Mouse (Mus musculus): ENCODE measurements around the gene Rb1. TPM values are rescaled to one million over a fixed set of nuclear protein-coding genes. Genes with fewer than 3 reads are reported as not detected.
A peak's percentile ranks its signal among the peaks of the same experiment; 100 is the strongest.

Gene Rb1
- total RNA-seq, 2 experiments from 2014 or later: 20.0 to 23.8 TPM

DNA sequence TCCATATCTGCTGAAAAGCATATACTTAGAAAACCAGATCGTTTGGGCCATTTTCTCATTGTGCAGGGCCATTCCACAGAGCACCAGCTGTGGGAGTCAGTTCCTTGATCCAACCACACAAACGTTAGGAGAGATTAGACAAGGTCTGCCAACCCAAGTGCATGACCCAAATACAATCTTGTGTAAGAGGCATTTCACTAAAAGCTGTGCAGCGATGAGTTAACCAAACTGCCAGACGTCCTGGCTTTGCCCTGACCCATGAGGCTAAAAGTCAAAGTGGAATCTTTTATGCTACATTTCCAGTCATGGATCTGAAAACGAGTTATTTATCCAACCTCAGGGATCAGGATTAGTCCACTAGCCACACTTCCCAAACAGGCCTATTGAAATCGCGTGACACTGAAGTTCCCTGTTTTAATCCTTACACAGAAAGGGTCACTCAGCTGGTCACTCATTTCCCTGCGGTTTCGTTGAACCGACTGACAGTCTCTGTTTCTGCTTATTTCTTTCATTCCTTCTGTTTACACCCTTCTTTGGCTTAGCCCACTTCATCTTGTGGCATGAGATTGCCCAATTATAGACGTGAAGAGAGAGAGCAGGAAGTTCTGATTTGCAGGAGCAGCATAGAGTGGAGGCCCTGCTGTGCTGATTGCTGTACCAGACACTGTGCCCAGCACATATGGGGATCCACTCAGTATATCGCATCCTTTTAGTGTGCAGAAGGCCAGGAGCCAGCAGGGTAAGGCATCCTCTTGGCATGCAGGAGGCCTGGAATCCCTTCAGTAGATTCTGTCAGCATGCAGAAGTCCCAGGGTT lies 153.2 kb downstream of the Rb1 start:
- intact Hi-C loops (cut with DNase I): no loop called here
- no peak for DNase-seq

- no peak for DNase-seq
- intact Hi-C loops (cut with DNase I): no loop called here
These were observed 155.4 kb downstream of the Rb1 start for GRCm38 (mm10) chr14:73169926-73170844.

- DNase-seq: no peak
- intact Hi-C loops (cut with DNase I): no loop called here
These were observed 157.0 kb downstream of the Rb1 start for GRCm38 (mm10) chr14:73168605-73169004.

DNA sequence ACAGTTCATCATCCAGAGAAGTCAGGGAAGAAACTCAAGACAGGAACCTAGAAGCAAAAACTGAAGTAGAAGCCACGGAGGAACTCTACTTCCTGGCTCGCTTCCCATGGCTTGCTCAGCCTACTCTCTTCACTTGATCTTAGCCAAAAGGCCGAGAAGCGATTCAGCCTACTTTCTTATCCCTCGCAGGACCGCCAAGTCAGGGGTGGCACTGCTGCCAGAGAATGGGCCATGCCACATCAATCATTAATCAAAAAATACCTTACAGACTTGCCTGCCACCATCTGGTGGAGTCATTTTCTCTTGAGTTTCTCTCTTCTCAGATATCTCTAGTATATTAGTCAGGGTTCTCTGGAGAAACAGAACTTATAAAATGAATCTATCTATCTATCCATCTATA lies 160.5 kb downstream of the Rb1 start:
- DNase-seq: no peak
- intact Hi-C loops (cut with DNase I): no loop called here

- intact Hi-C loops (cut with DNase I): no loop called here
- DNase-seq: no peak
These were observed 162.1 kb downstream of the Rb1 start for GRCm38 (mm10) chr14:73163363-73163998.

DNA sequence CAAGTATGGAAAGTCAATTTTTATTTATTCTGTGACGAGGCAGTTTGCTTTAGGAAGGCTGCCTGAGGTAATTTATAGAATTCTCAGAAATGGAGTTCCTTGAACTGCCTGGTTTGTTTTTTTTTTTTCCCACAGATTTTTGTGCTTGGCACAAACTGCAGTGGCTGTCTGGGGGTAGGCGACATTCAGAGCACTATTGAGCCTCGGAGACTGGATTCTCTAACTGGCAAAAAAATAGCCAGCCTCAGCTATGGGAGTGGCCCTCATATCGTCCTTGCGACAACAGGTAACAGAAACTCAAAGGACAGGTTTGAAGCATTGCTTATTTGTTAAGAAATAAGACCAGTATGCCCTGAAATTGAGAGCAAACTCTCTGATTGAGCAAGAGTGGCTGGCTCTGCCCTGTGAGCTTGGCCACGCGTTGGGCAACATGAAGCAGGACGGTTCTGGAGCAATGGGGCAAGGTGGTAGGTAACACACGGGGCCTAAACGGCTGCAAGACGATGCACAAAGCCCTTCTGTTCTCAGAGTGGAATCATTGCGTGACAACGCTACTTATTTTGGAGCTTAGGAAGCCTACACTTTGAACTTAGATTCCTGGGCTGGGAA lies 163.3 kb downstream of the Rb1 start:
- intact Hi-C loops (cut with DNase I): no loop called here
- no peak for DNase-seq

DNA sequence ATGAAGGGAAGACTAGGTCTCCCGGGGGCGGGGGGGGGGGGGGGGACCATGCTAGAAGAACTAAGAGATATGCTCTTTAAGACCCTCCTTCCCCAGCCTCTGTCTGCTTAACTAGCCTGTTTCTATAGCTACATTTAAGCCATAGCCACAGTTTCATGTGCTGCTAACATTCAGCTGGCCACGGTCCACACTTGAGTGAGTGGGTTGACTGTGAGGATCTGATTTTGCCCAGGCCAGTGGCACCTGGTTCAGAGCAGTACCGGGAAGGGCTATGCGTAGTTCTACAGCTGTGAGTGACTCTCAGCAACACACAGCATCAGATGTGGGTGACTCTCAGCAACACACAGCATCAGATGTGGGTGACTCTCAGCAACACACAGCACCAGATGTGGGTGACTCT lies 164.3 kb downstream of the Rb1 start:
- intact Hi-C loops (cut with DNase I): no loop called here
- no peak for DNase-seq

GRCm38 (mm10) chr14:73148125-73148524 lies 177.5 kb downstream of the Rb1 start:
- intact Hi-C loops (cut with DNase I): no loop called here
- DNase-seq: no peak

GRCm38 (mm10) chr14:73146721-73147120 lies 178.9 kb downstream of the Rb1 start:
- intact Hi-C loops (cut with DNase I): no loop called here
- DNase-seq: no peak

DNA sequence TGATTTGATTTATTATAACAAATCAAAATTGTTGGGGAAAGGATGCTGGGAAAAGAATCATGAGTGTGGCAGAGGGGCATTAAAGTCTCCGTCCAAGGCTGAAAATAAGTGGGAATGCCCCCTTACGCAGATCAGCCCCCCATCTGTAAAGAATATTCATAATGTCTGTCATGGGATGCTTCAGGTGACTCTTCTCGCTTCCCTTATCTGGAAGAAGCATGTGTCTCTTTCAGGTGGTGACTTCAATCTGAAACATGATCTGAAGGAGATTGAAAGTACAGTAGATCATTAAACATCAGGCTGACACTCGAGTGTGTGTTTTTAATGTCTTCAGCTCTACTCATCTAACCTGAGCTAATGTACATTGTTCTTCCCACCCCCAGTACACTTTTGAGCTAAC lies 180.1 kb downstream of the Rb1 start:
- intact Hi-C loops (cut with DNase I): no loop called here
- DNase-seq: no peak

GRCm38 (mm10) chr14:73143710-73144420 lies 181.8 kb downstream of the Rb1 start:
- intact Hi-C loops (cut with DNase I): loop anchor here (2.0 kb wide), 2 partner anchors 27 to 95 kb away; no protein-coding TSS in a partner anchor

GRCm38 (mm10) chr14:73142896-73143709 lies 182.5 kb downstream of the Rb1 start:
- peak; percentile 86 to 90 for DNase-seq
- intact Hi-C loops (cut with DNase I): loop anchor here (2.0 kb wide), 2 partner anchors 26 to 96 kb away; no protein-coding TSS in a partner anchor

More at GRCm38 (mm10) chr14:73143710-73144420, 181.8 kb downstream of the Rb1 start:
- DNase-seq: no peak

DNA sequence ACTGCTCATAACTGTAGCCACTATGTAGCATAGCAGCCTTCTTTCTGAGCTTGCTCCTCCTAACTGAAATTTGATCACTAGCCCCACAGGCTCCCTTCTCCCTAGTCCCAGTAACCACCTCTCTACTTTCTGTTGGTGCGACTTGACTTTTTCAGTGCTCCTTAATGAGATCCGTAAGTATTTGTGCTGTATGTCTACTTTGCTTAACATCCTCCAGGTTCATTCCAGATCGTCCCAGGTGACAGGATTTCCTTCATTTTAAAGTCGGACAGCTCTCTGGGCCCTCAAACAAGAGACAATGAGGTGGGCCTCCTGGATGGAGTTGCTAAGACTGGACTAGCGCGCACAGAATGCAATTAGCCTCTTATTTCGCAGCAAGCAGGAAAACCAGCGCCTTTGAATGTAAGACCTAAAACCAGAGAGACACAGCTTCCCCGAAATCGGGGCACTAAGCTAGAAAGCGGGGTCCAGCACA lies 183.2 kb downstream of the Rb1 start:
- intact Hi-C loops (cut with DNase I): loop anchor here (2.0 kb wide), 2 partner anchors 26 to 96 kb away; no protein-coding TSS in a partner anchor
- no peak for DNase-seq

DNA sequence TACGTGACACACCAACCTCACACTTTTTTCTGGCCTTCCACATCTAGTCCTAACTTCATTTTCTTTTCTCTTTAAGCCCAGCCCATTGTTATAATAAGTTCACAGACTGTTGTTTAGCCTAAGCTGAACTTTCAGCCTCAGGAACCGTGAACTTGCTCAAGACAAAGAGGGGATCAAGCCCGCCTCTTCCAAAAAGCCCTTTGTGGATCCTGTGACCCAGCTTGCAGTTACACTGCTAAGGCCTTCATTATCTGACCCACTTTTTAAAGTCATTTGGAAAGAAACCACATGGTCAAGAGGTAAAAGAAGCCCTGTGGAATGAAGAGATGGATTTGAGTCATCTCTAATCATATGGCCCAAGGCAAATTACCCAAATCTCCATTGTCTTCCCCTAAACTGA lies 183.8 kb downstream of the Rb1 start:
- intact Hi-C loops (cut with DNase I): loop anchor here (2.0 kb wide), 2 partner anchors 25 to 97 kb away; no protein-coding TSS in a partner anchor

GRCm38 (mm10) chr14:73139866-73140265 lies 185.8 kb downstream of the Rb1 start:
- no peak for DNase-seq
- intact Hi-C loops (cut with DNase I): no loop called here

More for the DNA sequence above, 183.8 kb downstream of the Rb1 start:
- DNase-seq: no peak

- no peak for DNase-seq
- intact Hi-C loops (cut with DNase I): no loop called here
These were observed 187.1 kb downstream of the Rb1 start for GRCm38 (mm10) chr14:73138483-73138882.

DNA sequence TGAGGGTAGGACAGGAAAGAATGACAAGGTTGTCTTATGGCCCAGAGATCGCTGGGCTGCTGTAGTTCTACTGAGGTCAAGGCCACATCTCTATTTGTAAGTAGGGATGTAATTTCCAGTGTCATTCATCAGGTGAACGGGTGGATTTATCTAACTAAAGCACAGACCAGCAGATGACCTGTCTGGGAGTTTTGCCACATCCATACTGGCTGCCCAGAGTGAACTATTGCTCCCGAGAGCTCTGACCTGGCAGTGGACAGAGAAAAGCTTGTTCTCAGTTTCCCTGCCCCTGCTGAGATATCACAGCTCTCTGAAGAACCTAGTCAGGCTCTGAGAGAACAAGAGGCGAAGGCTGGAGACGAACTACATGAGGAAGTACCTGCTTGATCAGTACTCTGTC lies 188.4 kb downstream of the Rb1 start:
- intact Hi-C loops (cut with DNase I): no loop called here

More for the DNA sequence above, 188.4 kb downstream of the Rb1 start:
- DNase-seq: no peak
